Mouse (Mus musculus) MEL (cell line): Measurements from ENCODE around the gene Mylk4.

Source experiments
- CHD2 ChIP-seq: IDR thresholded peaks from 2 replicates; pipeline ENCODE4 v1.6.1; 2011; ENCODE audit warnings: low read length, improper control_type of control experiment
- CTCF ChIP-seq, 3 experiments: IDR thresholded peaks in 2 of 3; conservative IDR thresholded peaks in 1 of 3; 2 replicates each; pipeline ENCODE4 v1.5.1; 2011 to 2012; ENCODE audit warnings: low read length in 3 of 3, low read depth in 2 of 3, mild to moderate bottlenecking in 2 of 3, improper control_type of control experiment in 1 of 3, inconsistent platforms in 1 of 3, mixed read lengths in 1 of 3, moderate library complexity in 1 of 3; ENCODE audit not compliant: control insufficient read depth in 1 of 3, insufficient read depth in 1 of 3, poor library complexity in 1 of 3, severe bottlenecking in 1 of 3
- E2F4 ChIP-seq: IDR thresholded peaks from 2 replicates; pipeline ENCODE4 v1.6.1; 2011; ENCODE audit warnings: low read depth, low read length, improper control_type of control experiment, borderline replicate concordance
- EP300 ChIP-seq, 2 experiments: IDR thresholded peaks; 2 replicates each; pipeline ENCODE4 v1.6.1; 2011; ENCODE audit warnings: improper control_type of control experiment in 2 of 2, low read length in 2 of 2, low read depth in 1 of 2, mild to moderate bottlenecking in 1 of 2
- ETS1 ChIP-seq: IDR thresholded peaks from 2 replicates; pipeline ENCODE4 v1.6.1; 2012; ENCODE audit warnings: low read depth, mild to moderate bottlenecking, inconsistent platforms, low read length, improper control_type of control experiment, moderate library complexity
- GABPA ChIP-seq: IDR thresholded peaks from 2 replicates; pipeline ENCODE4 v1.6.1; 2012; ENCODE audit warnings: low read depth, mild to moderate bottlenecking, inconsistent platforms, low read length, improper control_type of control experiment, moderate library complexity
- MEF2A ChIP-seq: IDR thresholded peaks from 2 replicates; pipeline ENCODE4 v1.6.1; 2014; ENCODE audit warnings: low read depth, mild to moderate bottlenecking, inconsistent platforms, low read length, improper control_type of control experiment; ENCODE audit not compliant: poor library complexity, insufficient replicate concordance, severe bottlenecking; ENCODE audit errors: extremely low read depth
- NRF1 ChIP-seq: IDR thresholded peaks from 2 replicates; pipeline ENCODE4 v1.6.1; 2014; ENCODE audit warnings: low read depth, mild to moderate bottlenecking, inconsistent platforms, low read length, improper control_type of control experiment, moderate library complexity; ENCODE audit not compliant: poor library complexity, insufficient read depth, severe bottlenecking
- POLR2A ChIP-seq, 2 experiments: IDR thresholded peaks; 2 replicates each; pipeline ENCODE4 v1.6.1; 2011 to 2012; ENCODE audit warnings: low read length in 2 of 2, mild to moderate bottlenecking in 2 of 2, control low read depth in 1 of 2, improper control_type of control experiment in 1 of 2, low read depth in 1 of 2, moderate library complexity in 1 of 2; ENCODE audit not compliant: control insufficient read depth in 1 of 2, insufficient read depth in 1 of 2, poor library complexity in 1 of 2
- SMC3 ChIP-seq: IDR thresholded peaks from 2 replicates; pipeline ENCODE4 v1.6.1; 2011; ENCODE audit warnings: low read depth, low read length, improper control_type of control experiment
- USF1 ChIP-seq: IDR thresholded peaks from 2 replicates; pipeline ENCODE4 v1.6.1; 2014; ENCODE audit warnings: low read depth, mild to moderate bottlenecking, inconsistent platforms, low read length, improper control_type of control experiment, moderate library complexity
- ZMIZ1 ChIP-seq: IDR thresholded peaks from 2 replicates; pipeline ENCODE4 v1.6.1; 2012; ENCODE audit warnings: low read depth, mild to moderate bottlenecking, inconsistent platforms, low read length, improper control_type of control experiment, moderate library complexity
- ZNF384 ChIP-seq: IDR thresholded peaks from 2 replicates; pipeline ENCODE4 v1.6.1; 2012; ENCODE audit warnings: low read depth, mild to moderate bottlenecking, inconsistent platforms, low read length, improper control_type of control experiment

GRCm38 (mm10) chr13:32698956-32699355 is 84.8 kb downstream of the Mylk4 start:
- no peak for TF ChIP-seq ETS1
- no peak for TF ChIP-seq E2F4
- TF ChIP-seq MEF2A, result no peak
- no peak for TF ChIP-seq ZNF384
- TF ChIP-seq USF1, result no peak
- TF ChIP-seq CHD2, result no peak
- no peak for TF ChIP-seq POLR2A (IDR thresholded peaks at IDR 0.05; ENCODE audit: control insufficient read depth in 1 of 2, insufficient read depth in 1 of 2, low read depth in 1 of 2, low read length in 2 of 2, poor library complexity in 1 of 2)
- TF ChIP-seq NRF1, result no peak
- TF ChIP-seq CTCF (IDR thresholded peaks at IDR 0.05 in 2 of 3, conservative IDR thresholded peaks at IDR 0.05 in 1 of 3; ENCODE audit: control insufficient read depth in 1 of 3, insufficient read depth in 1 of 3, low read depth in 2 of 3, low read length in 3 of 3, poor library complexity in 1 of 3, severe bottlenecking in 1 of 3), result no peak
- no peak for TF ChIP-seq EP300 (IDR thresholded peaks at IDR 0.05; ENCODE audit: low read depth in 1 of 2, low read length in 2 of 2)
- no peak for TF ChIP-seq GABPA
- TF ChIP-seq ZMIZ1, result no peak
- TF ChIP-seq SMC3, result no peak
